Mouse (Mus musculus): Measurements from ENCODE around the gene Cfap161. TPM values are rescaled to one million over a fixed set of nuclear protein-coding genes. Genes with fewer than 3 reads are reported as not detected.
A peak's percentile ranks its signal among the peaks of the same experiment; 100 is the strongest.

The Cfap161 gene
- polyA plus RNA-seq, 1 experiment from 2014 or later: 1.1 TPM

- WGBS: 58% methylated on average over 8 of the region's 8 CpGs
- H3K4me1 ChIP-seq: peaks cover 17% of the 10 kb centered on the region
- H3K9me3 ChIP-seq: no peaks in the 10 kb centered on the region
- no peaks in the 10 kb centered on the region for H3K36me3 ChIP-seq
- no peak for DNase-seq (ENCODE audit: low spot score)
- H3K27ac ChIP-seq: peak overlapping the region; percentile 49
- H3K4me3 ChIP-seq: peak overlapping the region; percentile 27; the same call in 1 of the 2 replicates
- H3K27me3 ChIP-seq (ENCODE audit: insufficient read depth, poor library complexity, severe bottlenecking): 0 out of 2 replicates have a peak, but pooled peaks cover 8% of the 10 kb centered on the region
Observed at GRCm38 (mm10) chr7:83746107-83746687, 48.5 kb downstream of the Cfap161 start.

GRCm38 (mm10) chr7:83745413-83746106 is 49.1 kb downstream of the Cfap161 start, which contains the start of gene Il16:
Gene Il16 (minus strand): TSS chr7:83745726.
- 0 out of 2 replicates have a peak, but pooled peaks cover 8% of the 10 kb centered on the region for H3K27me3 ChIP-seq (ENCODE audit: insufficient read depth, poor library complexity, severe bottlenecking)
- peak within 1 kb of the TSS; percentile 27 for H3K4me3 ChIP-seq
- peaks cover 19% of the 10 kb centered on the region for H3K4me1 ChIP-seq
- H3K9me3 ChIP-seq: no peaks in the 10 kb centered on the region
- 34% methylated on average over 20 of the region's 20 CpGs for WGBS
- no peaks in the 10 kb centered on the region for H3K36me3 ChIP-seq
- H3K27ac ChIP-seq: peak within 1 kb of the TSS; percentile 49
- DNase-seq (ENCODE audit: low spot score): no peak

GRCm38 (mm10) chr7:83745065-83745412 is 49.6 kb downstream of the Cfap161 start:
- Histone ChIP-seq H3K9me3 (no peaks in the 10 kb centered on the region), H3K27ac (peak overlapping the region; percentile 49; the same call in 1 of the 2 replicates), H3K36me3 (no peaks in the 10 kb centered on the region), H3K4me3 (no peak overlapping the region), H3K27me3 (ENCODE audit: insufficient read depth, poor library complexity, severe bottlenecking) (0 out of 2 replicates have a peak, but pooled peaks cover 8% of the 10 kb centered on the region), H3K4me1 (peaks cover 25% of the 10 kb centered on the region)
- no peak for DNase-seq (ENCODE audit: low spot score)
- WGBS: 70% methylated on average over 9 of the region's 9 CpGs

- WGBS: 81% methylated on average over 4 of the region's 4 CpGs
- no peak overlapping the region for H3K4me3 ChIP-seq
- H3K4me1 ChIP-seq: peaks cover 33% of the 10 kb centered on the region
- no peak overlapping the region for H3K27ac ChIP-seq
- DNase-seq (ENCODE audit: low spot score): no peak
- H3K9me3 ChIP-seq: no peaks in the 10 kb centered on the region
- H3K27me3 ChIP-seq (ENCODE audit: insufficient read depth, poor library complexity, severe bottlenecking): 0 out of 2 replicates have a peak, but pooled peaks cover 8% of the 10 kb centered on the region
- H3K36me3 ChIP-seq: no peaks in the 10 kb centered on the region
Observed at GRCm38 (mm10) chr7:83744250-83744649, 50.4 kb downstream of the Cfap161 start.

GRCm38 (mm10) chr7:83742690-83743089 is 52.0 kb downstream of the Cfap161 start:
- Histone ChIP-seq H3K27ac (no peak overlapping the region), H3K36me3 (no peaks in the 10 kb centered on the region), H3K9me3 (no peaks in the 10 kb centered on the region), H3K27me3 (ENCODE audit: insufficient read depth, poor library complexity, severe bottlenecking) (0 out of 2 replicates have a peak, but pooled peaks cover 8% of the 10 kb centered on the region), H3K4me3 (no peak overlapping the region), H3K4me1 (peaks cover 46% of the 10 kb centered on the region)
- WGBS: 51% methylated on average over 3 of the region's 3 CpGs
- DNase-seq (ENCODE audit: low spot score): no peak

- 83% methylated on average over 2 of the region's 2 CpGs for WGBS
- no peak overlapping the region for H3K4me3 ChIP-seq
- H3K36me3 ChIP-seq: no peaks in the 10 kb centered on the region
- H3K4me1 ChIP-seq: peaks cover 46% of the 10 kb centered on the region
- H3K9me3 ChIP-seq: no peaks in the 10 kb centered on the region
- DNase-seq (ENCODE audit: low spot score): no peak
- 0 out of 2 replicates have a peak, but pooled peaks cover 8% of the 10 kb centered on the region for H3K27me3 ChIP-seq (ENCODE audit: insufficient read depth, poor library complexity, severe bottlenecking)
- H3K27ac ChIP-seq: no peak overlapping the region
Observed at GRCm38 (mm10) chr7:83742026-83742425, 52.7 kb downstream of the Cfap161 start.

GRCm38 (mm10) chr7:83739680-83740310 is 54.9 kb downstream of the Cfap161 start:
- Histone ChIP-seq H3K27ac (peak overlapping the region; percentile 76), H3K4me3 (0 out of 2 replicates have a peak overlapping the region, but pooled peaks have one; percentile 2), H3K9me3 (no peaks in the 10 kb centered on the region), H3K27me3 (ENCODE audit: insufficient read depth, poor library complexity, severe bottlenecking) (0 out of 2 replicates have a peak, but pooled peaks cover 8% of the 10 kb centered on the region), H3K4me1 (peaks cover 35% of the 10 kb centered on the region), H3K36me3 (no peaks in the 10 kb centered on the region)
- 37% methylated on average over 7 of the region's 7 CpGs for WGBS
- DNase-seq (ENCODE audit: low spot score): no peak

- DNase-seq (ENCODE audit: low spot score): no peak
- Histone ChIP-seq H3K27ac (peak overlapping the region; percentile 76; the same call in 1 of the 2 replicates), H3K4me1 (peaks cover 29% of the 10 kb centered on the region), H3K4me3 (no peak overlapping the region), H3K36me3 (no peaks in the 10 kb centered on the region), H3K9me3 (no peaks in the 10 kb centered on the region), H3K27me3 (ENCODE audit: insufficient read depth, poor library complexity, severe bottlenecking) (no peaks in the 10 kb centered on the region)
- WGBS: 65% methylated on average over 10 of the region's 10 CpGs
Observed at GRCm38 (mm10) chr7:83738623-83739462, 55.8 kb downstream of the Cfap161 start.

GRCm38 (mm10) chr7:83737914-83738490 is 56.7 kb downstream of the Cfap161 start:
- Histone ChIP-seq H3K4me1 (peaks cover 29% of the 10 kb centered on the region), H3K27ac (peak overlapping the region; percentile 76; the same call in 1 of the 2 replicates), H3K9me3 (no peaks in the 10 kb centered on the region), H3K36me3 (no peaks in the 10 kb centered on the region), H3K27me3 (ENCODE audit: insufficient read depth, poor library complexity, severe bottlenecking) (no peaks in the 10 kb centered on the region), H3K4me3 (no peak overlapping the region)
- WGBS: 70% methylated on average over 6 of the region's 6 CpGs
- no peak for DNase-seq (ENCODE audit: low spot score)

GRCm38 (mm10) chr7:83736341-83737115 is 58.2 kb downstream of the Cfap161 start:
- 88% methylated on average over 6 of the region's 6 CpGs for WGBS
- DNase-seq (ENCODE audit: low spot score): peak; percentile 52
- peaks cover 29% of the 10 kb centered on the region for H3K4me1 ChIP-seq
- no peak overlapping the region for H3K4me3 ChIP-seq
- H3K9me3 ChIP-seq: no peaks in the 10 kb centered on the region
- no peaks in the 10 kb centered on the region for H3K27me3 ChIP-seq (ENCODE audit: insufficient read depth, poor library complexity, severe bottlenecking)
- H3K27ac ChIP-seq: no peak overlapping the region
- no peaks in the 10 kb centered on the region for H3K36me3 ChIP-seq

- Histone ChIP-seq H3K4me3 (no peak overlapping the region), H3K9me3 (no peaks in the 10 kb centered on the region), H3K27ac (no peak overlapping the region), H3K27me3 (ENCODE audit: insufficient read depth, poor library complexity, severe bottlenecking) (no peaks in the 10 kb centered on the region), H3K4me1 (peaks cover 23% of the 10 kb centered on the region), H3K36me3 (no peaks in the 10 kb centered on the region)
- peak; percentile 70 for DNase-seq (ENCODE audit: low spot score)
- 89% methylated on average over 7 of the region's 7 CpGs for WGBS
Observed at GRCm38 (mm10) chr7:83735108-83735781, 59.4 kb downstream of the Cfap161 start.

Data from heart, embryonic 10.5 days (tissue).